In genomic region chr9:50593544-50593943, GRCm38 (mm10) we compare ENCODE assay signal across 1 mouse cellular context.
A peak's percentile ranks its signal among the peaks of the same experiment; 100 is the strongest.
TF ChIP-seq lines count a peak whose summit lies in the region.

No protein-coding gene starts in this region.

TF ChIP-seq in CH12.LX, 34 proteins besides CTCF, POLR2A, EP300 and RAD21 (continued from another document):
- peak; percentile 18; the same call in 1 of the 2 replicates for TF ChIP-seq IRF4 (IDR thresholded peaks at IDR 0.05; ENCODE audit: low read depth, low read length)
- no peak for TF ChIP-seq ZKSCAN1 (IDR thresholded peaks at IDR 0.05; ENCODE audit: borderline replicate concordance, low read depth, low read length)
- TF ChIP-seq NRF1 (IDR thresholded peaks at IDR 0.05; ENCODE audit: low read depth, low read length), result no peak
- TF ChIP-seq MYC (IDR thresholded peaks at IDR 0.05; ENCODE audit: low read depth, low read length), result no peak
- TF ChIP-seq SMC3 (IDR thresholded peaks at IDR 0.05; ENCODE audit: low read depth, low read length), result peak; percentile 75
- no peak for TF ChIP-seq MAX (IDR thresholded peaks at IDR 0.05; ENCODE audit: low read length)
- TF ChIP-seq POLR2AphosphoS2 (IDR thresholded peaks at IDR 0.05; ENCODE audit: low read depth, low read length), result no peak
